Mouse (Mus musculus): ENCODE data around the gene Gid8. TPM values are rescaled to one million over a fixed set of nuclear protein-coding genes. Genes with fewer than 3 reads are reported as not detected.
A peak's percentile ranks its signal among the peaks of the same experiment; 100 is the strongest.

Gid8 gene
- total and polyA plus RNA-seq, 3 experiments = 15.6 to 44.1 (median 32.1) TPM

DNA sequence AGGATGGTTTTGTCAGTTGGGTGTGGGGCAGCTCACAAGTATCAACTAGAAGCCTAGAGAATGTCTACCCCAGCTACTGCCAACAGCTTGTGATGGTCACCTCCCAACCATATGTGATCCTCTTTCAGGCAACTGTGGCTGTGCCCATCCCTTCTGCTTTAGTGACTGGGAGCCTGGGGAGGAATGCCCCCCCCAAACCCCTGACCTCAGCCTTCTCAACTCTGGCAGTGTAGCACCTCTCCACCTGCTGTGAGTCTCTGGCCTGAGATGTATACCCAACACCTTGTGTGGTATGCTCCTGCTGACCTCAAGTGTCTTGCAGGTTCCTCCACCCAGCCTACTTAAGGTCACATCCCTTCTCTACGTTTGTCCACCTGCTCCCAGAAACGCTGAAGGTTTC is 13.9 kb downstream of the Gid8 start:
- no peak for TF ChIP-seq ZNF384 (IDR thresholded peaks at IDR 0.05; ENCODE audit: low read depth, low read length)
- TF ChIP-seq PAX5 (IDR thresholded peaks at IDR 0.05; ENCODE audit: low read length) = no peak
- TF ChIP-seq USF1 (IDR thresholded peaks at IDR 0.05; ENCODE audit: low read depth, low read length) = no peak
- TF ChIP-seq NELFE (IDR thresholded peaks at IDR 0.05; ENCODE audit: low read depth, low read length) = no peak
- no peak for TF ChIP-seq BHLHE40 (IDR thresholded peaks at IDR 0.05; ENCODE audit: low read depth, low read length)
- no peak for TF ChIP-seq MXI1 (IDR thresholded peaks at IDR 0.05; ENCODE audit: low read depth, low read length)
- no peak for TF ChIP-seq NRF1 (IDR thresholded peaks at IDR 0.05; ENCODE audit: low read depth, low read length)
- no peak for TF ChIP-seq RCOR1 (conservative IDR thresholded peaks at IDR 0.05; ENCODE audit: low read depth, low read length)
- no peak for TF ChIP-seq IRF4 (IDR thresholded peaks at IDR 0.05; ENCODE audit: low read depth, low read length)
- no peak for TF ChIP-seq POLR2AphosphoS2 (IDR thresholded peaks at IDR 0.05; ENCODE audit: low read depth, low read length)
- no peak for TF ChIP-seq GABPA (IDR thresholded peaks at IDR 0.05; ENCODE audit: insufficient replicate concordance, low read depth, low read length)
- TF ChIP-seq KAT2A (IDR thresholded peaks at IDR 0.05; ENCODE audit: insufficient replicate concordance, low read length) = no peak
- TF ChIP-seq MAFK (IDR thresholded peaks at IDR 0.05; ENCODE audit: insufficient replicate concordance, low read length) = no peak
- no peak for TF ChIP-seq USF2 (conservative IDR thresholded peaks at IDR 0.05; ENCODE audit: low read depth, low read length)
- TF ChIP-seq TCF12 (IDR thresholded peaks at IDR 0.05; ENCODE audit: low read depth, low read length) = no peak
- TF ChIP-seq MAX (IDR thresholded peaks at IDR 0.05; ENCODE audit: low read length) = no peak
- TF ChIP-seq ELF1 (IDR thresholded peaks at IDR 0.05; ENCODE audit: low read depth, low read length) = no peak
- Histone ChIP-seq H3K27ac (ENCODE audit: insufficient read depth, low read depth) (0 out of 2 replicates have a peak overlapping the region, but pooled peaks have one; percentile 51), H3K36me3 (replicated peaks in 1 of 2; ENCODE audit: control insufficient read depth in 1 of 2, insufficient read depth in 1 of 2, low read length in 1 of 2) (peaks cover 29 to 61% of the 10 kb centered on the region in 2 experiments), H3K79me2 (replicated peaks; ENCODE audit: control insufficient read depth, extremely low read depth, insufficient read depth, poor library complexity, severe bottlenecking) (peaks cover 7% of the 10 kb centered on the region), H3K9ac (ENCODE audit: insufficient read depth, low read depth) (no peak overlapping the region), H3K27me3 (replicated peaks) (no peaks in the 10 kb centered on the region), H3K4me1 (ENCODE audit: control insufficient read depth in 1 of 2, insufficient read depth in 2 of 2) (peaks cover 16 to 47% of the 10 kb centered on the region in 2 experiments), H3K4me3 (replicated peaks in 1 of 3; ENCODE audit: low read depth in 2 of 3, low read length in 2 of 3, poor library complexity in 1 of 3) (no peak overlapping the region), H3K9me3 (replicated peaks; ENCODE audit: low read length) (no peaks in the 10 kb centered on the region), H3K4me2 (ENCODE audit: insufficient read depth, low read depth, poor library complexity, severe bottlenecking) (no peak overlapping the region)
- dilution Hi-C loops (cut with MboI; ENCODE audit: extremely low pct_ligation_motif_present, extremely low pct_unique_long_range_greater_than_20kb, low sequenced_read_pairs) (no loop called here), in situ Hi-C loops (cut with MboI; ENCODE audit: low pct_ligation_motif_present, low pct_unique_long_range_greater_than_20kb, low sequenced_read_pairs) (loop anchor here (25.0 kb wide), 1 partner anchor 638 kb away; the partner anchor contains the start of genes Arfrp1 and Zgpat)
- no peak for DNase-seq (ENCODE audit: extremely low read depth)

DNA sequence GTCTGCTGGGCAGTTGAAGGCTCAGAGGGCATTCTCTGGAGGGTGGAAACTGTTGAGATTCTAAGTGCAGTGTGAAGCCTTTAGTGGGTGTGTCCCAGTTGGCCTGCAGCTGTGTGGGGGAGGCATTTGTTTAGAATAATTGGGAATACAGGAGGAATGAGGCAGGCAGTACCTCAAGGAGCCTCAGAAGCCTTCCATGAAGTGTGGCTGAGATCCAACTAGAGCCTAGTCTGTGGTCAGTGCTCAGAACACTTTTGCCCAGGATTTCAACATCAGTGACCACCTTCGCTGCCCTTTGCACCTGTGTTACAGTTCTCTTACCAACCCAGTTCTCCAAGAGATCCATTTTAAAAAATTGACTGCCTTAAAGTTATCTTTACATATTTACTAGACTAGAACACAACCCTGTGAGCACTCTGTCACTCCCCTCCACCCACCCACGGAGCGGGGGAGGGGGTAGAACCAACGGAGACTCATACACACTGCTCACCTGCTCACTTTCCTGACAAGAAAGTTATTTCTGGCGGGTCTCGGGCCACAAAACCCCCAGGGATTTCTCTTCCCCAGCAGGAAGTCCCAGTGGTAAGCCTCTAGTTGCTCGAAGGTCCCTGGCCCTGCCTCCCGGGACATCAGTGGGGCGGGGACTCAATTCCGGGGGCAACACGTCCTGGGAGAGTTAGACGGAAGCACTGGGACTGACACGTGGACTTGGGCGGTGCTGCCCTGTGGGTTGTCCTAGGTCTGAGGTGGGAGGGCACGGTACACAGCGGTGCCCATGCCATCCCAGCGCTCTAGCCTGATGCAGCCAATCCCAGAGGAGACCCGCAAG is 14.9 kb downstream of the Gid8 start, which contains the start of gene Slc17a9:
Gene Slc17a9, plus strand, starts transcription at position 679 of the 829 bp plus-strand sequence.
- H3K4me1 ChIP-seq (ENCODE audit: control insufficient read depth in 1 of 2, insufficient read depth in 2 of 2) = peaks cover 16 to 48% of the 10 kb centered on the region in 2 experiments
- H3K36me3 ChIP-seq (replicated peaks in 1 of 2; ENCODE audit: control insufficient read depth in 1 of 2, insufficient read depth in 1 of 2, low read length in 1 of 2) = peaks cover 21 to 57% of the 10 kb centered on the region in 2 experiments
- peak; percentile 86 for TF ChIP-seq ETS1 (conservative IDR thresholded peaks at IDR 0.05; ENCODE audit: low read depth, low read length)
- peak; percentile 36; the same call in 1 of the 2 replicates for TF ChIP-seq HCFC1 (IDR thresholded peaks at IDR 0.05; ENCODE audit: low read depth, low read length)
- TF ChIP-seq ELF1 (IDR thresholded peaks at IDR 0.05; ENCODE audit: low read depth, low read length) = peak; percentile 84
- TF ChIP-seq RCOR1 (conservative IDR thresholded peaks at IDR 0.05; ENCODE audit: low read depth, low read length) = 0 out of 2 replicates have a peak, but pooled peaks have one; percentile 8
- TF ChIP-seq MAX (IDR thresholded peaks at IDR 0.05; ENCODE audit: low read length) = peak; percentile 94
- TF ChIP-seq POLR2A (IDR thresholded peaks at IDR 0.05; ENCODE audit: low read depth, low read length) = peak; percentile 77
- 0 out of 2 replicates have a peak, but pooled peaks have one; percentile 47 for TF ChIP-seq EP300 (IDR thresholded peaks at IDR 0.05; ENCODE audit: low read length)
- no peak for TF ChIP-seq PAX5 (IDR thresholded peaks at IDR 0.05; ENCODE audit: low read length)
- peak; percentile 70 for TF ChIP-seq IRF4 (IDR thresholded peaks at IDR 0.05; ENCODE audit: low read depth, low read length)
- TF ChIP-seq MXI1 (IDR thresholded peaks at IDR 0.05; ENCODE audit: low read depth, low read length) = peak; percentile 97
- peak; percentile 61; the same call in 1 of the 2 replicates for TF ChIP-seq NELFE (IDR thresholded peaks at IDR 0.05; ENCODE audit: low read depth, low read length)
- no peak for TF ChIP-seq ZNF384 (IDR thresholded peaks at IDR 0.05; ENCODE audit: low read depth, low read length)
- TF ChIP-seq POLR2AphosphoS2 (IDR thresholded peaks at IDR 0.05; ENCODE audit: low read depth, low read length) = peak; percentile 94
- TF ChIP-seq SMC3 (IDR thresholded peaks at IDR 0.05; ENCODE audit: low read depth, low read length) = no peak
- TF ChIP-seq CHD1 (IDR thresholded peaks at IDR 0.05; ENCODE audit: low read depth, low read length) = no peak
- TF ChIP-seq RAD21 (IDR thresholded peaks at IDR 0.05; ENCODE audit: low read depth, low read length) = no peak
- TF ChIP-seq KAT2A (IDR thresholded peaks at IDR 0.05; ENCODE audit: insufficient replicate concordance, low read length) = no peak
- TF ChIP-seq UBTF (IDR thresholded peaks at IDR 0.05; ENCODE audit: low read depth, low read length) = no peak
- TF ChIP-seq E2F4 (IDR thresholded peaks at IDR 0.05; ENCODE audit: insufficient replicate concordance, low read depth, low read length) = no peak
- TF ChIP-seq MEF2A (IDR thresholded peaks at IDR 0.05; ENCODE audit: borderline replicate concordance, low read depth, low read length) = peak; percentile 98
- peak; percentile 48 for TF ChIP-seq TCF12 (IDR thresholded peaks at IDR 0.05; ENCODE audit: low read depth, low read length)

More for the DNA sequence above, 14.9 kb downstream of the Gid8 start, which contains the start of gene Slc17a9:
- peak within 1 kb of the TSS; percentile 74 for H3K4me2 ChIP-seq (ENCODE audit: insufficient read depth, low read depth, poor library complexity, severe bottlenecking)
- H3K27me3 ChIP-seq (replicated peaks) = no peaks in the 10 kb centered on the region
- peak within 1 kb of the TSS; percentile 61 to 84 (median 62) for H3K4me3 ChIP-seq (replicated peaks in 1 of 3; ENCODE audit: low read depth in 2 of 3, low read length in 2 of 3, poor library complexity in 1 of 3)
- H3K79me2 ChIP-seq (replicated peaks; ENCODE audit: control insufficient read depth, extremely low read depth, insufficient read depth, poor library complexity, severe bottlenecking) = peaks cover 7% of the 10 kb centered on the region
- in situ Hi-C loops (cut with MboI; ENCODE audit: low pct_ligation_motif_present, low pct_unique_long_range_greater_than_20kb, low sequenced_read_pairs) (loop anchor here (25.0 kb wide), 1 partner anchor 638 kb away; the partner anchor contains the start of genes Arfrp1 and Zgpat), dilution Hi-C loops (cut with MboI; ENCODE audit: extremely low pct_ligation_motif_present, extremely low pct_unique_long_range_greater_than_20kb, low sequenced_read_pairs) (no loop called here)
- H3K9ac ChIP-seq (ENCODE audit: insufficient read depth, low read depth) = peak within 1 kb of the TSS; percentile 58
- no peaks in the 10 kb centered on the region for H3K9me3 ChIP-seq (replicated peaks; ENCODE audit: low read length)
- H3K27ac ChIP-seq (ENCODE audit: insufficient read depth, low read depth) = peak within 1 kb of the TSS; percentile 65
- DNase-seq (ENCODE audit: extremely low read depth) = peak; percentile 92

All from CH12.LX (cell line).